Mouse (Mus musculus): ENCODE measurements around the gene Itsn2. TPM values are rescaled to one million over a fixed set of nuclear protein-coding genes. Genes with fewer than 3 reads are reported as not detected.
"Not testable (repeated sequence)": the region's sequence is repeated elsewhere in the genome, so short reads cannot be mapped to it uniquely, and the experiment has no call there.

The Itsn2 gene
- total RNA-seq (2021), result 10 to 100 TPM; 40.2 to 45.4 TPM
- long read RNA-seq, experiment 1, partial matches to known transcripts, result 11 of 17 reads
- long read RNA-seq, experiment 1, other reads (novel, unspliced or antisense), result 5 of 17 reads
- long read RNA-seq, experiment 2, full-length matches to known transcripts, result 2 of 8 reads
- long read RNA-seq, experiment 2, partial matches to known transcripts, result 3 of 8 reads
- long read RNA-seq, experiment 2, other reads (novel, unspliced or antisense), result 3 of 8 reads

GRCm38 (mm10) chr12:4592541-4593165 is at the start of gene Itsn2, which contains the start of gene Gm3625:
Gene Itsn2, plus strand, starts transcription at chr12:4592638.
Gene Gm3625, minus strand, starts transcription at chr12:4592927.
- DNase-seq, result peak; percentile 87

DNA sequence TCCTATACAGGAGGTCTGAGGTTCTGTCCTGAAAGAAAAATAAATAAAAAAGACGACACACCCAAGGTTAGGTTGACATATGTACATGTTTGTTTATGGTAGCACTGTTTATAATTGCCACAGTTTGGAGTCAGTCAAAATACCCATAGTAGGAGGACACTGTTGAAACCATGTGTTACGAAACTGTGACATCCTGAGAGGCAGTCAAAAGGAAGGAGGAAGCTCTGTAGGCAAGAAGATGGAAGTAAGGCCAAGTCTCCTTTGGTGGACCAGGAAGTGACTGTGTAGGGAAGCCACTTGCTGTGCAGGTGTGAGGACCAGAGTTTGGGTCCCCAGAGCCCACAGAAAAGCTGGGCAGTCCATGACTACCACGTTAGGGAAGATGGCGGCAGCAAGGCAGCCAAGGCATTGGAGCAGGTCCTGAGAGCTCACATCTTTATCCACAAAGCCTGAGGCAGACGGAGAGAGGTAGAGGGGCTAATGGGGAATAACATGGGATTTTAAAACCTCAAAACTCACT is 48.0 kb upstream of the Itsn2 start:
- DNase-seq, result no peak

- no peak for DNase-seq
These were observed 47.0 kb upstream of the Itsn2 start for GRCm38 (mm10) chr12:4545425-4545824.

GRCm38 (mm10) chr12:4546491-4546890 is 45.9 kb upstream of the Itsn2 start:
- no peak for DNase-seq

DNA sequence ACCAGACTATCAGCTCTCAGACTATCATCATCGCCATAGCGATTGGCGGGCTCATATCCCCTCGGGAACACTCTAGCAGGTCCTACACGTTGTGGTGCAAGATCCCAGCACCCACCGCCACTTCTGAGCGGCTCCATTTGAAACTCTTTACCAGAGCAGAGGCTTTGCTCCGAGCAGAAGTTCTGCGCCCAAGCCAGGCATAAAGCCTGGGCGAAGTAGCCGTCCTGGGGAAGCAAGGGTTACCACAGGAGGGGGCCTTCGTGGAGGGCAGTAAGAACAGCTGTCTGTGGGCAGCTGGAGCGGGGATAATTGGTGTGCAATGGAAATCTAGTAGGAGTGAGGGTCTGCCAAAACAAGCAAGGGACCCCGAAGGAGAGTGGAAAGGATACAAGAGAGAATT is 44.9 kb upstream of the Itsn2 start:
- no peak for DNase-seq

DNA sequence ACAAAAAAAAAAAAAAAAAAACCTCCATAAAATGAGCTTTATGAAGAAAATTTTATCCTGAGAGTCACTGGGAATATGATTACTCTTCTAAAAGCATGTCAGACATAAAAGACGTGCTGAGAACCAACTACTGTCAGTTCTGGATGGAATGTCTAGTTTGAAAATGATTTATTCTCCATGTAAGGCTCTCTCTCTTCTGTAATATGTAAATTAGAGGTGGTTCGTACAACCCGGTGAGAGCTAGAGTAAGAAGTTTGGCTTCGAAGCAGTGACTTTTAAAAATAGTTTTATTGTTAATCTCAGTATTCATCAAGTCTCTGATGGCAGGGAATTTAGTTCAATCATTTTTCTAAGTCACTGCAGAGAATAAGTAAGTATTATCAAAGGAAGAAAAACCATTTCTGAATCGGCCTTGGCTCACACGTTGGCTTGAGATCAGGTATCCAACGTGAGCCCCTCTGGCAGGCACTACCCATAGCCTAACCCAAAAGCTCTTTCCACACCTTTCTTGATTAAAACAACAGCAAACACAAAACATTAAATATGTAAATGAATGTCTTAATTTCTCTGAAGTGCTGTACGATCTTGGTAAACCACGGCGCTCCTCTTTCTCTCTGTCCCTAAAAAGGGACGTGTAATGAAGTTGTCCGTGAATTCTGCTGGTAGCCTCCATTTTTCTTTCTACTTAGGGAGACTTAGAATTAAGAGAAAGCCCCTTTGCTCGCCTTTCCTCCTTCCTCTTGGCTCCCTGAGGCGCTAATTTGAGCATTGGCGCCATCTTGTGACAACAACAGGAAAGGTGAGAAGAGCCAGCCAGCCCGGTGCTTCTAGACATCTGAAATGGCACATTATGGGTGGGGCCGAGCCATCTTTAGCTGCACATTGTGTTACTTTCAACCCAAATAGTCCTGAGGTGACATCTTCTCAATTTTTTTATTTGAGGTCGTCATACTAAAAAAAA is 44.1 kb upstream of the Itsn2 start:
- peak; percentile 83 for DNase-seq

GRCm38 (mm10) chr12:4553704-4554103 is 38.7 kb upstream of the Itsn2 start:
- not testable (repeated sequence) for DNase-seq

DNA sequence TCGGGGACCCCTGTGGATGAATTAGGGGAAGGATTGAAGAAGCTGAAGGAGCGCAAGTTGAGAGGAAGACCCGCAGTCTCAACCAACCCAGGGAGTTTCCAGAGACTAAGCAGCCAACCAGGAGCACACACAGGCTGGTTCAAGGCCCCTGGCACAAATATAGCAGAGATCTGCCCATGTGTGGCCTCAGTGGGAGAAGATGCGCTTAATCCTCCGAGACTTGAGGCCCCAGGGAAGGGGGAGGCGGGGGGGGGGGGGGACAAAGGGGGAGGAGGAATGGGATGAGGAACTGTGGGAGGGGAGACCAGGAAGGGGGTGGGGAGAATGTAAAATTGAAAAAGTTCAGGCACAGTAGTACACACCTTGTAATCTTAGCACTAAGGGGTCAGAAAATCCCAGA is 37.0 kb upstream of the Itsn2 start:
- DNase-seq, result no peak

DNA sequence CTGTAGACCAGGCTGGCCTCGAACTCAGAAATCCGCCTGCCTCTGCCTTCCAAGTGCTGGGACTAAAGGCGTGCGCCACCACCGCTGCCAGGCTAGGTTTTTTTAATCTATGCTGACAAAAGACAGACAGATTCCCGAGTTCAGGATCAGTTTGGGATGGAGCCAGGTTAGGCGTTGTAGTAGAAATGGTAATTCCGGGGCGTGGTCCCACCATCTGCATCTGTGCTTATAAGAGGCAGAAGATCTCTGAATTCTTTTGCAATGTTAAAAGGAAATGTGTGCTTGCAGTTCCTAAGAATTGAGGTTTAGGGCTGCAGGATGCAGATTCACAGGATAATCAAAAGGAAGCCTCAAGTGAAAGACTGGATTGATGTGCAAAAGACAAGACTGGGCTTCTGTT is 35.5 kb upstream of the Itsn2 start:
- DNase-seq, result no peak

GRCm38 (mm10) chr12:4557436-4557835 is 35.0 kb upstream of the Itsn2 start:
- DNase-seq, result no peak

- no peak for DNase-seq
These were observed 34.4 kb upstream of the Itsn2 start for GRCm38 (mm10) chr12:4558013-4558412.

DNA sequence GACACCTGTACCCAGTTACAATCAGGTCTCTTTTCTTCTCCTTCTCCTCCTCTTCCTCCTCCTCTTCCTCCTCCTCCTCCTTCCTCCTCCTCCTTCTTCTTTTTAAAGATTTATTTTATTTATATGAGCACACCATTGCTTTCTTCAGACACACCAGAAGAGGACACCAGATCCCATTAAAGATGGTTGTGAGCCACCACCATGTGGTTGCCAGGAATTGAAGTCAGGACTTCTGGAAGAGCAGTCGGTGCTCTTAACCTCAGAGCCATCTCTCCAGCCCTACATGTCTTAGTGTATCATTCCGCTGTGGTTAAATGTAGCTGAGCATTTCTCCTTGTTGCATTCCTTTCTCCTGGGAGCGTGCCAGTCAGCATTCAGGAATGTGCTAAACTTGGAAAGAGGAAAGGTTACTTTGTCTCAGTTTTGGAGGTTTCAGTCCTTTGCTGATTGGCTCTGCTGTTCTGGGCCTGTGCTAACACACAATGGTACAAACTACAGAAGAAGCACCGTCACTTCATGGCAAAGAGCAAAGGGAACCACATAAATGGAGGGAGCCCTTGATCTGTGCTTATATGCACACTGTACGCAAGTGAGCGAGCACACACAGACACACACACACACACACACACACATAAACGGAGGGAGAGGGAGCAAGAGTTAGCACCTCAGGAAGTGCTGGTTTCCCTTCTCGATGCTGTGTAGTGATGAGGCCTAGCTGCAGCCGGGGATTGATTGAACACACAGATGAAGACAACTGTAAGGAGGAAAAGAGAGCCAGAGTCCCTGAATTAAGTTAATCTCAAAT is 33.8 kb upstream of the Itsn2 start:
- DNase-seq, result peak; percentile 39

GRCm38 (mm10) chr12:4571864-4572263 is 20.6 kb upstream of the Itsn2 start:
- DNase-seq, result peak; percentile 56

DNA sequence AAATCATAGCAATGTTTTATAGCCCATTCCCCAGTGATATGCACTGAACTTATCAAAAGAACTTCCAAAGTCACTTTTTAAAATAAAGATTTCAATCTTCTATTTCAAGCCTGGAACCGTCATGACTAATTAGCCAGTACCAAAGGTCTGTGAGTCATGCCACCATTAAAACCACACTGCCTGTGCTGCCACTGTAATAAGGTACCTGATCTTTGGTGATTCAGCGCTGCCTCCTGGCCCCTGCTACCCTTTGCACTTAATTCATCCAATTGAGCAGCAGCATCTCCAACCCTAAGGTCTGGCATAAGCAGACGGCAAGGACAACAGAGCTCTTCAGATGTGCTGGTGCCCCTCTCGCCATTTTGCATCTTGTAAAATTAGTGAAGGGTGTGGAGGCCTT is 18.4 kb upstream of the Itsn2 start:
- DNase-seq, result no peak

DNA sequence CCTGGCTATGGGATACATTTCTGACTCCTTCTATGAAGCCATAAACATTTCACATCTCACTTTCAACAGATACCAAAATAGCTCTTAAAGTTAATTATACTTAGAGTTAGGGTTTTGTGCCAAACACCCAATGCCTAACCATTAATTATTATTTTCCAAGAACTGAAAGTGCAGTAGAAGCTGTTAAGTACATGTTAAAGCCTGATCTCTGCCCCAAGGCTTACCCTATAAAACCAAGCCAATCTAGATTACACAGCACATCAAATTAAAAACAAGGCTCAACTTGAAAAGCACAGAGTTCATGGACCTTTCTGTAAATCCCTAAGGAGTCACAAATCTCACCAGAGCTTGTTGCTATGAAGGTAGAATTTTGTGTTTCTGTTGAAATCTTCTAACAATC is 10.1 kb upstream of the Itsn2 start:
- DNase-seq, result no peak

GRCm38 (mm10) chr12:4587846-4588245 is 4.6 kb upstream of the Itsn2 start:
- no peak for DNase-seq

DNA sequence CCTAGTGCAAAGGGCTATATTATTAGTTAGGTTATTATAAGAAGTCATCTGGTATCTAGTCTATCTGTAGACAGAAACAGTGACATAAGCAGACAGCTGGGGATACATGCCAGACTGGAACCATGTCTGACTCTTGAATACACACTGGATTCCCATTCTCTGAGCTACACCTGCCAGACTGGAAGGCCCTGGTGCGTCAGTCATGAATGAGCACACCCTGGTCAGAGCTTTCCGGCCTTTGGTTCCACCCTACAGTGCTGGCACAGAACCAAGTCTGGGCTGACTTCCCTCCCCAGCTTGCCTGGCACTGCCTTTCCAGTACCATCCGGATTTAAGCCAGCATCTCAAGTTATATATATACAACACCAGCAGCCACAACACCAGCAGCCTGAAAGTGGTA is 3.8 kb upstream of the Itsn2 start:
- DNase-seq, result peak; percentile 39

DNA sequence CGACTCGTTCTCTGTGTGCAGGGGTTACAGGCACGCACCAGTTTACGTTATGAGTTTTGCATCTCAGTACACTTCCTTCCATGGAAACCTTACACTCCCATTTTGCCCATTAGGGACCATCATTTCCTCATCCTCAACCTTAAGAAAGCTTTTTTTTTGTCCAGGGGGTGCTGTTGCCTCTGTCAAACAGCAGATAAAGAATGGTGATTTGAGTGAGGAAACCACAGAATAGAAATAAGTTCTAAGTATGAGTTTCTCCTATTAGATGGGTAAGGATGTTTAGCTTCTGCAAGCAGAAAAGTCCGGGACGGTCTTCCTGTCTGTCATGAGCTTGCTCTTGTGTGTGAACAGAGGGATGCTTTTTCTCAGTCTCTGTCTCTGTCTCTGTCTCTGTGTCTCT is 413 bp upstream of the Itsn2 start:
- DNase-seq, result no peak

DNA sequence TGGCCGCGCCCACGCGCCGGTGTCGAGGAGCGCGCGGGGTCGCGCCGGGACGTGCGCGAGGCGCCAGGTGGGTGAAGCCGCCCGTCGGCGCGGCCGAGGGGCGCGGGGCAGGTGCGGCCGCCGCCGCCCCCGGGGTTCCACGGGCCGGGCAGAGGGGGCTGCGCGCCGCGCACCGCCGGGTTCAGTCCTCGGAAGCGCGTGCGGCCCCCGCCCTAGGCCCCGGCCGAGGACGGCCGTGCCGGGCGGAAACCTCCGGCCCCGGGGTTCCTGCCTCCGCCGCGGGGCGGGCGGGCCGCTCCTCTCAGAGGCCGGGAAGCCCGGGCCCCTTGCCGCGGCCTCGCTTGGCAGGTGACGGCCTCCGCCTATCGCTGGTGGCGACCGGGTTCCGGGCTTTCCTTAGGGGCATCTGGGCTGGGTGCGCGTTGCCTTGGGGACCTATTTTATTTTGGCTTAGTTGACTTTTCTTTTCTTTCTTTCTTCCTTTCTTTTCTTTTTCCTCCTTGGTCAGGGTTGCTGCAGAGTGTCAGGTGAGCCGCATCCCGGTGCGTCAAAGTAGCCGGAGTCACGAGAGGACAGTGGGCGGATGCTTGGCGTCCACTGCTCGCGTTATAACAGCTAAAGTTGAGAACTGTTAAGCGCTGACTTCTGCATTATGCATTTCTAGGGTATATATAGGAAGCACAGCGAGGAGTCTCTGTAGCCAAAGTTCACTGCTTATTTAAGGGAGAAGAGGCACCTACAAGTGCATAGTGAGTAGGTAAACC is 910 bp downstream of the Itsn2 start:
- DNase-seq, result peak; percentile 73

DNA sequence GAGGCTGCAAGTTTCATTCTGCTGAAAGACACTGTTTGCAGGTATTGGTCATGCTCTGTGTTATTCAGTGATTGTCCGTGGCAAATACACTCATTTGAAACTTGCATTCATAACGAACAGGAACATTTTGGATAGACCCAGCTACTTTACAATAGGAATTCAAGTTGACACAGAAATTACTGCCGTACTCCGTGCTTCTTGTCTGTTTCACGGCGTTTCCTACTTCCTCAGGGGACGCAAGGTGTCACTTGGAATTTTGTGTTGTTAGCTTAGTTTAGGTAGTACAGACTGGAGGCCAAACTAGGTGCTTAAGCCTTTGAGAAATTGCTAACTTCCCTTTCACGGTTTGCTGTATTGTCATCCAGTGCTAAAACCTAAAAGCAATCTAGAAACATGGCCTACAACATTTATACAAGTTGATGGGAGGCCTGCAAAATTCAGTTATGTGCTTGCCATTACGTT is 1.5 kb downstream of the Itsn2 start:
- no peak for DNase-seq

DNA sequence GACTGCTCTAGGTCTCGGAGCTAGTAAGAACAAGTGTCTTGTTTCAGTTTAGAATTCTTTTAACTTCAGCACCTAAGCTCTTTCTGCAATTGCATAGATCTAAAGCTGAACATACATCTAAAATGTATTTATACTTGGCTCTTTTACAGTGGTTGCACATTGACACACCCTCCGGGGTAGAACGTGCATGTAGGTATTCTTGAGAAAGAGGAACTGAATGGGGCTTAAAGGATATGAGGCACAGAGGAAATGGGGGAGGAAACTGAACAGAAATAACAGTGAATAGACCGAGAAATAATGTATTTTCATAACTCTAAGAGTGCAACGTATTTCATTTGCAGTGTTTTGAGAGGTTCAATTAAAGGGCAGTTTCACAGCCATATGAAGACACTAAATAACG is 2.6 kb downstream of the Itsn2 start:
- DNase-seq, result no peak

Data from adrenal gland, postnatal 10 days (tissue).